Mouse (Mus musculus) neural tube, embryonic 12.5 days (tissue): Measurements from ENCODE around the gene D930020B18Rik. TPM values are rescaled to one million over a fixed set of nuclear protein-coding genes. Genes with fewer than 3 reads are reported as not detected.

Experiments used
- ATAC-seq: fragments of 200-750 bp; cut with Nextera tagmentation; 2 replicates; pipeline ENCODE4 v1.8.0; 2017; ENCODE audit warnings: low read depth, mild to moderate bottlenecking, moderate TSS enrichment, moderate library complexity; ENCODE audit not compliant: low FRiP score
- H3K27ac ChIP-seq: fragments of 300-500 bp; sonication (generic); 2 replicates; pipeline ENCODE4 v1.5.1; 2016
- H3K27me3 ChIP-seq: fragments of 300-500 bp; sonication (generic); replicated peaks from 2 replicates; pipeline ENCODE4 v1.6.1; 2016; ENCODE audit warnings: mild to moderate bottlenecking
- H3K36me3 ChIP-seq: fragments of 300-500 bp; sonication (generic); 2 replicates; pipeline ENCODE4 v1.6.1; 2016; ENCODE audit warnings: mild to moderate bottlenecking
- H3K4me1 ChIP-seq: fragments of 300-500 bp; sonication (generic); 2 replicates; pipeline ENCODE4 v1.6.1; 2016
- H3K4me2 ChIP-seq: fragments of 300-500 bp; sonication (generic); replicated peaks from 2 replicates; pipeline ENCODE4 v1.6.1; 2016; ENCODE audit warnings: mild to moderate bottlenecking
- H3K4me3 ChIP-seq: fragments of 300-500 bp; sonication (generic); 2 replicates; pipeline ENCODE4 v1.5.1; 2016
- H3K9ac ChIP-seq: fragments of 300-500 bp; sonication (generic); 2 replicates; pipeline ENCODE4 v1.6.1; 2016; ENCODE audit warnings: mild to moderate bottlenecking
- H3K9me3 ChIP-seq: fragments of 300-500 bp; sonication (generic); 2 replicates; pipeline ENCODE4 v1.6.1; 2016; ENCODE audit warnings: mild to moderate bottlenecking
- WGBS: fragments of 180-500 bp; shearing (Covaris S2); methylation state at CpG from one replicate; pipeline ENCODE4 v1.1.7; 2016; 5-methylcytosine and 5-hydroxymethylcytosine counted together
- polyA plus RNA-seq: library from polyadenylated mRNA; unstranded; fragments of >200 nt; fragmentation: Nextera tagmentation; extraction: Ambion mirVana; gene quantifications from 2 replicates; pipeline ENCODE4 v1.2.1, GENCODE M21; 2016

Gene D930020B18Rik
- polyA plus RNA-seq, 1 experiment from 2014 or later: not detected

GRCm38 (mm10) chr10:121642054-121642947 lies 913 bp downstream of the D930020B18Rik start:
- H3K36me3 ChIP-seq: no peaks in the 10 kb centered on the region
- no peak overlapping the region for H3K27ac ChIP-seq
- peak overlapping the region; percentile 98 for H3K4me2 ChIP-seq
- H3K4me3 ChIP-seq: peak overlapping the region; percentile 44
- 5% methylated on average over 28 of the region's 28 CpGs for WGBS
- peak overlapping the region; percentile 45 for H3K9ac ChIP-seq
- H3K4me1 ChIP-seq: peaks cover 12% of the 10 kb centered on the region
- peaks cover 38% of the 10 kb centered on the region for H3K27me3 ChIP-seq
- H3K9me3 ChIP-seq: no peaks in the 10 kb centered on the region
- ATAC-seq: no peak

DNA sequence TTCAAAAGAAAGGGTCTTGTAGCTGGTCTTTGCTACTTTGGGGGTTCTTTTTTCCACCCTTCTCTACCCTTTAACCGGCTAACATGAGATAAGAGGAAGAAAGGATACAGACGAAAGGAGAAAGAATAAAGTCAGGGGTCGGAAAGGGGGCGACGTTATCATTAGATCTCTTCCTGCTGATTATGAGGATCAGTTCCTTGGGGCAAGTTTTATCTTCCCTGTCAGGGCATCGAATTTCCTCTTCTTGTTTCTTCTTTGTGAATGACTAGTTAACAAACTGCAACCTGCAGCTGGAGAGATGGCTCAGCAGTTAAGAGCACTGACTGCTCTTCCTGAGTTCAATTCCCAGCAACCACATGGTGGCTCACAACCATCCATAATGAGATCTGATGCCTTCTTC lies 4.9 kb downstream of the D930020B18Rik start:
- no peak overlapping the region for H3K4me2 ChIP-seq
- no peak overlapping the region for H3K4me3 ChIP-seq
- 77% methylated on average over 6 of the region's 6 CpGs for WGBS
- no peaks in the 10 kb centered on the region for H3K9me3 ChIP-seq
- no peak for ATAC-seq
- H3K27ac ChIP-seq: no peak overlapping the region
- peaks cover 32% of the 10 kb centered on the region for H3K27me3 ChIP-seq
- no peak overlapping the region for H3K9ac ChIP-seq
- H3K36me3 ChIP-seq: no peaks in the 10 kb centered on the region
- peaks cover 12% of the 10 kb centered on the region for H3K4me1 ChIP-seq

DNA sequence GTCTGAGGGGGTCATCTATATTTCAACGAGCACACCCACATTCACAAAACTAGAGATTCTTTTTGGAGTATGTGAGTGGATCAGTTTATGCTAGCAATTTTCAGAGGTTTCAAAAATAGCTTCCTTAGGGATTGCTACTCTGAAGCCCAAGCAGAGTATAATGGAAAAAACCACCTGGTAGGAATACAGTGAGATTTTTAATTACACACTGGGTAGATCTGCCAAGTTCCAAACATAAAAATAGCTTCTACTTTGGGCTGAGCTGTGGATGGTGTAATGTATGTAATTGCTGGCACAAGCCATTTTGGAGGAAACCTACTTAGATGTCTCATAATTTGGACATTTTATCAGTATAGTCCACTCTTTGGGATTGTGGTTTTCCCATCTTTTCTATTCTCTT lies 11.7 kb downstream of the D930020B18Rik start:
- H3K9ac ChIP-seq: no peak overlapping the region
- no peak overlapping the region for H3K27ac ChIP-seq
- H3K4me3 ChIP-seq: no peak overlapping the region
- H3K9me3 ChIP-seq: no peaks in the 10 kb centered on the region
- H3K4me2 ChIP-seq: no peak overlapping the region
- no peaks in the 10 kb centered on the region for H3K27me3 ChIP-seq
- no peaks in the 10 kb centered on the region for H3K36me3 ChIP-seq
- ATAC-seq: no peak
- WGBS: 93% methylated on average over 1 of the region's 1 CpGs
- H3K4me1 ChIP-seq: no peaks in the 10 kb centered on the region

- ATAC-seq: no peak
- Histone ChIP-seq H3K9ac (no peak overlapping the region), H3K4me2 (no peak overlapping the region), H3K36me3 (no peaks in the 10 kb centered on the region), H3K9me3 (no peaks in the 10 kb centered on the region), H3K27me3 (no peaks in the 10 kb centered on the region), H3K4me1 (no peaks in the 10 kb centered on the region), H3K4me3 (no peak overlapping the region), H3K27ac (no peak overlapping the region)
- WGBS: 96% methylated on average over 4 of the region's 4 CpGs
These were observed 14.5 kb downstream of the D930020B18Rik start for GRCm38 (mm10) chr10:121655907-121656306.

DNA sequence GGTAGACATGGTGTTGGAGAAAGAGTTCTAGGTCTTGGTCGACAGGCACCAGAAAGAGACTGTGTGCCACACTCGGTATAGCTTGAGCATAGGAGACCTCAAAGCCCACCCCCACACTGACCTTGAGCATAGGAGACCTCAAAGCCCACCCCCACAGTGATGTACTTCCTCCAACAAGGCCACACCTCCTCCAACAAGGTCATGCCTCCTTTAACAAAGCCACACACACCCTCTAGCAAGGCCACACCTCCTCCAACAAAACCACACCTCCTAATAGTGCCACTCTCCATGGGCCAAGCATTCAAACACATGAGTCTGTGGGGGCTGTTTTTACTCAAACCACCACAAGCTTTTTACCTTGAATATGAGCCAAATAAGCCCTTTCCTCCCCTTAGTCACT lies 21.3 kb downstream of the D930020B18Rik start:
- H3K27me3 ChIP-seq: no peaks in the 10 kb centered on the region
- no peak overlapping the region for H3K9ac ChIP-seq
- no peak overlapping the region for H3K4me3 ChIP-seq
- H3K4me1 ChIP-seq: no peaks in the 10 kb centered on the region
- no peak overlapping the region for H3K27ac ChIP-seq
- no peaks in the 10 kb centered on the region for H3K9me3 ChIP-seq
- ATAC-seq: no peak
- WGBS: 90% methylated on average over 2 of the region's 2 CpGs
- no peaks in the 10 kb centered on the region for H3K36me3 ChIP-seq
- no peak overlapping the region for H3K4me2 ChIP-seq

GRCm38 (mm10) chr10:121663599-121663998 lies 22.2 kb downstream of the D930020B18Rik start:
- Histone ChIP-seq H3K27ac (no peak overlapping the region), H3K4me3 (no peak overlapping the region), H3K36me3 (no peaks in the 10 kb centered on the region), H3K9me3 (no peaks in the 10 kb centered on the region), H3K4me2 (no peak overlapping the region), H3K4me1 (no peaks in the 10 kb centered on the region), H3K27me3 (no peaks in the 10 kb centered on the region), H3K9ac (no peak overlapping the region)
- WGBS: 61% methylated on average over 13 of the region's 13 CpGs
- no peak for ATAC-seq

DNA sequence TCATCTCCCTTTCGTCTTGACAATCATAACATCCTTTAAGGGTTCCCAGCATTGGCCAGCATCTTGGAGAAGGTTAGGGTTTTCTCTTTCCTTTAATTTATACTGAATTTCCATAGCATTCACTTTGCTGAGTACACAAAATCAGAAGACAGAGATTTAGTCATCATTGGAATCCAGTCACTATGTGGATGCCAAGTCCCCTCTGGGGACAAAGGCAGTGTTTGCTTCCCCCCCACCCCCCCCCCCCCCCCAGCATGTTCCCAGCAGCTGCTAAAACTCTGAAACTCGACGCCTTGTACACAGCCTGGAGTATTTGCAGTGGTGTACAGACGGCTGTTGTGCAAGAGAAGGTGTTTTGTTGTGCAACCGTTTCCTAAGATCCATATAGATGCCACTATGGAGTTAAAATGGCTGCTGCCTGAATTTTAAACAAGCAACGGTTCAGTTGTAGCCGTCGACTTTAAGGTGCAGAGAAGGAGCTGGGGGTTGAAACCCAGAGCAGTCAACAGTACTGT lies 24.3 kb downstream of the D930020B18Rik start:
- Histone ChIP-seq H3K4me1 (no peaks in the 10 kb centered on the region), H3K4me3 (no peak overlapping the region), H3K36me3 (no peaks in the 10 kb centered on the region), H3K9ac (no peak overlapping the region), H3K9me3 (no peaks in the 10 kb centered on the region), H3K4me2 (no peak overlapping the region), H3K27ac (no peak overlapping the region), H3K27me3 (no peaks in the 10 kb centered on the region)
- WGBS: 84% methylated on average over 8 of the region's 8 CpGs
- ATAC-seq: no peak

- Histone ChIP-seq H3K9ac (no peak overlapping the region), H3K27ac (no peak overlapping the region), H3K36me3 (no peaks in the 10 kb centered on the region), H3K4me1 (no peaks in the 10 kb centered on the region), H3K27me3 (no peaks in the 10 kb centered on the region), H3K4me2 (no peak overlapping the region), H3K9me3 (no peaks in the 10 kb centered on the region), H3K4me3 (no peak overlapping the region)
- ATAC-seq: no peak
- 92% methylated on average over 10 of the region's 10 CpGs for WGBS
These were observed 27.7 kb downstream of the D930020B18Rik start for GRCm38 (mm10) chr10:121669103-121669502.

- no peak overlapping the region for H3K4me2 ChIP-seq
- H3K9me3 ChIP-seq: no peaks in the 10 kb centered on the region
- H3K27me3 ChIP-seq: no peaks in the 10 kb centered on the region
- H3K9ac ChIP-seq: no peak overlapping the region
- H3K4me1 ChIP-seq: no peaks in the 10 kb centered on the region
- no peak for ATAC-seq
- no peak overlapping the region for H3K4me3 ChIP-seq
- H3K36me3 ChIP-seq: no peaks in the 10 kb centered on the region
- 69% methylated on average over 7 of the region's 7 CpGs for whole genome bisulfite sequencing
- no peak overlapping the region for H3K27ac ChIP-seq
These were observed 35.6 kb downstream of the D930020B18Rik start for GRCm38 (mm10) chr10:121677019-121677418.

- H3K4me2 ChIP-seq: no peak overlapping the region
- no peaks in the 10 kb centered on the region for H3K9me3 ChIP-seq
- ATAC-seq: no peak
- no peak overlapping the region for H3K27ac ChIP-seq
- no peaks in the 10 kb centered on the region for H3K36me3 ChIP-seq
- no peak overlapping the region for H3K4me3 ChIP-seq
- no peaks in the 10 kb centered on the region for H3K27me3 ChIP-seq
- H3K4me1 ChIP-seq: no peaks in the 10 kb centered on the region
- no peak overlapping the region for H3K9ac ChIP-seq
- WGBS: 86% methylated on average over 2 of the region's 2 CpGs
These were observed 39.5 kb downstream of the D930020B18Rik start for GRCm38 (mm10) chr10:121680902-121681301.

DNA sequence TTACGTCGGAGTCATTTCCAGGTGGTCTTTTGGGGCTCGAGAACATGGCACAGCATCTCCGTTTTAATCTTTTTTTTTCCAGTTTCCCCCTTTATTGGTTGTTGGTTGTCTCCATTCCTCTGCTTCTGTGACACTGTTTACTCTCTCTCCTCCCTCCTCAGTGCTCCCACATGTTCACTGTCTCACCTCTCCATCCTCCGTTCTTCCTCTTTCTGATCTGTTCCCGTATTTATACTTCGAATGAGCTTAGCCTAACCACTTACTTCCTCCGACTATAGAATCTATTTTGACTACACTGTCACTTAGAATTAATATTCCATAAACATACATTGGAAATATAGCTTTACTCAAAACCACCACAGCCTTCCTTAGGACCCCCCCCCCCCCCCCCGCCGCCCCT lies 41.2 kb downstream of the D930020B18Rik start:
- H3K9me3 ChIP-seq: no peaks in the 10 kb centered on the region
- ATAC-seq: no peak
- WGBS: 92% methylated on average over 10 of the region's 10 CpGs
- no peaks in the 10 kb centered on the region for H3K36me3 ChIP-seq
- no peak overlapping the region for H3K4me2 ChIP-seq
- no peak overlapping the region for H3K27ac ChIP-seq
- no peak overlapping the region for H3K4me3 ChIP-seq
- no peak overlapping the region for H3K9ac ChIP-seq
- no peaks in the 10 kb centered on the region for H3K4me1 ChIP-seq
- H3K27me3 ChIP-seq: no peaks in the 10 kb centered on the region

- no peak overlapping the region for H3K4me3 ChIP-seq
- no peaks in the 10 kb centered on the region for H3K27me3 ChIP-seq
- H3K4me1 ChIP-seq: peaks cover 4% of the 10 kb centered on the region; the same call in 1 of the 2 replicates
- WGBS: 90% methylated on average over 4 of the region's 4 CpGs
- H3K27ac ChIP-seq: no peak overlapping the region
- ATAC-seq: no peak
- no peaks in the 10 kb centered on the region for H3K36me3 ChIP-seq
- H3K9me3 ChIP-seq: no peaks in the 10 kb centered on the region
- no peak overlapping the region for H3K4me2 ChIP-seq
- no peak overlapping the region for H3K9ac ChIP-seq
These were observed 44.8 kb downstream of the D930020B18Rik start for GRCm38 (mm10) chr10:121686153-121686660.
